Mouse (Mus musculus): ENCODE results near the gene Hist1h2ah. TPM values are rescaled to one million over a fixed set of nuclear protein-coding genes. Genes with fewer than 3 reads are reported as not detected.
"Not testable (repeated sequence)": the region's sequence is repeated elsewhere in the genome, so short reads cannot be mapped to it uniquely, and the experiment has no call there.

Gene Hist1h2ah
- polyA plus RNA-seq, 2 experiments, result 5.5 to 6.5 TPM

DNA sequence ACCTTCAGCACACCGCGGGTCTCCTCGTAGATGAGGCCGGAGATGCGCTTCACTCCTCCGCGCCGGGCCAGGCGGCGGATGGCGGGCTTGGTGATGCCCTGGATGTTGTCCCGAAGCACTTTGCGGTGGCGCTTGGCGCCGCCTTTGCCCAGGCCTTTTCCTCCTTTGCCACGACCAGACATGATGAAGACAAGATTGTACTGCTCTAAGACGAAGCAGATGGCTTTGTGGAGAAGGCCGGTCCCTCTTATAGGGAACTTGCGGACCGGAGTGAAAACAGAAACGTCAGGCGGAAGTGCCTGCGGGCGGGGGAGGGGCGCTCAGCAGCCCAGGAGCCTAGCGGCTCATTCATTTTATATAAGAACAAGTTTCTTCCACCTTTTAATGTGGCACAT is 5.8 kb upstream of the Hist1h2ah start, which contains the start of gene Hist1h4i:
Gene Hist1h4i (minus strand): TSS at position 221 of the 395 bp plus-strand sequence.
- peak; percentile 58; the same call in 1 of the 2 replicates for TF ChIP-seq POLR2A (IDR thresholded peaks at IDR 0.05; ENCODE audit: borderline replicate concordance, extremely low read depth, insufficient read depth, insufficient read length)
- H3K27me3 ChIP-seq (ENCODE audit: control insufficient read depth, insufficient read depth, low read length); H3K36me3 ChIP-seq (ENCODE audit: control insufficient read depth, insufficient read depth, low read length); H3K9me3 ChIP-seq (ENCODE audit: control insufficient read depth, low read length): not testable (repeated sequence)
- Histone ChIP-seq H3K9ac (ENCODE audit: low read depth, low read length, severe bottlenecking) (peak within 1 kb of the TSS; percentile 55), H3K4me1 (ENCODE audit: control insufficient read depth, insufficient read depth, low read length) (peaks cover 19% of the 10 kb centered on the region), H3K4me2 (replicated peaks; ENCODE audit: low read depth, low read length, severe bottlenecking) (peak within 1 kb of the TSS; percentile 79), H3K4me3 (replicated peaks; ENCODE audit: low read length) (peak within 1 kb of the TSS; percentile 42), H3K27ac (replicated peaks; ENCODE audit: low read depth, low read length) (peak within 1 kb of the TSS; percentile 90)
- WGBS, result under 1% methylated on average over 21 of the region's 27 CpGs
- ATAC-seq (ENCODE audit: low FRiP score, low read depth) (peak; percentile 71), DNase-seq (ENCODE audit: low spot score) (peak; percentile 96)

DNA sequence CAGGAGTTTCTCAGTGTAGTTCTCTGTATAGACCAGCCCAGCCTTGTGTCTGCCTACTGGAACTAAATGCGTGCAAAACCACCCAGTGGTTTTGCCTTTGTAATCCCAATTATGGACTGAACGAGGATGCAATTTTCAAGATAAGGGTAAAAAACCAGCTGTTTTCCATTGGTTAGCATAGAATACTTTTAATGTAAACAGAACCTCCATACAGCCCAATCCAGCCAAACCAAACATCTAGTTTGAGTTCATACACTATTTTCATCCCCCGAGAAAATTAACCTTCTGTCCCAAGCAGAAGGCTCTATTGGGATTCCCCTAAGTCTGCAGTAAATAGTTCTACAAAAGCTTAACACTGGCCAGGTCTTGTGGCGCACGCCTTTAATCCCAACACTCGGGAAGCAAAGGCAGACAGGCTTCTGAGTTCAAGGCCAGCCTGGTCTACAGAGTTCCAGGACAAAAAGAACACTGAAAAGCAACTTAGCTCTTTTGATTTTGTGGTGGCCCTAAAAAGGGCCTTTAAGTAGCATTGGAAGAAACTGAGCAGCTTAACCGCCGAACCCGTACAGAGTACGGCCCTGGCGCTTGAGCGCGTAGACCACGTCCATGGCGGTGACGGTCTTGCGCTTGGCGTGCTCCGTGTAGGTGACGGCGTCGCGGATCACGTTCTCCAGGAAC is 5.2 kb upstream of the Hist1h2ah start:
- Histone ChIP-seq H3K27ac (replicated peaks; ENCODE audit: low read depth, low read length) (peak overlapping the region; percentile 90), H3K9me3 (ENCODE audit: control insufficient read depth, low read length) (no peaks in the 10 kb centered on the region), H3K4me1 (ENCODE audit: control insufficient read depth, insufficient read depth, low read length) (peaks cover 19% of the 10 kb centered on the region), H3K4me2 (replicated peaks; ENCODE audit: low read depth, low read length, severe bottlenecking) (peak overlapping the region; percentile 79), H3K27me3 (ENCODE audit: control insufficient read depth, insufficient read depth, low read length) (no peaks in the 10 kb centered on the region), H3K4me3 (replicated peaks; ENCODE audit: low read length) (peak overlapping the region; percentile 42), H3K36me3 (ENCODE audit: control insufficient read depth, insufficient read depth, low read length) (no peaks in the 10 kb centered on the region), H3K9ac (ENCODE audit: low read depth, low read length, severe bottlenecking) (peak overlapping the region; percentile 55)
- DNase-seq (ENCODE audit: low spot score) (no peak), ATAC-seq (ENCODE audit: low FRiP score, low read depth) (peak; percentile 27)
- WGBS, result 1% methylated on average over 18 of the region's 24 CpGs
- TF ChIP-seq POLR2A (IDR thresholded peaks at IDR 0.05; ENCODE audit: borderline replicate concordance, extremely low read depth, insufficient read depth, insufficient read length), result no peak; the same call in 1 of the 2 replicates

DNA sequence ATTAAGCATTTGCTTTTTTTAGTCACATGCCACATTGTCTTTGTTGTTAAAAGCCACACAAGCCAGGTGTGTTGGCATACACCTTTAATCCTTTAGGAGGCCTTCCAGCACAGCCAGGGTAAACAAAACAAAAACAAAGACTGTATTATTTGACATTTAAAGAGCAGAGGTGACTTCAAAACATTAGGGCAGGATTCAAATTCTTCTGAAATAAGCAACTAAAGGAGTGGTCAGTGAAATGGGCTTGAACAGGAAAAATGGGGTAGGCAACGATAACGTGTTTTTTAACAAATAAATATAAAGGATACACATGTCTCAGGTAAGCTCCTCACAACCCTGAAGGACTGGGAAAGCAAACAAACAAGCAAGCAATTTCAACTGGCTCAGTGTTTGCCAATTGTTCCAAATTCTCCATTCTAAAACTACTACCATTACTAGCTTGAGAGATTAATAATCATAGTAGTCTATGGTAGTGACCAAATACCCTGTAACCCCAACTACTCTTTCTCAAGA is 4.6 kb upstream of the Hist1h2ah start:
- 9% methylated on average over 2 of the region's 2 CpGs for whole genome bisulfite sequencing
- no peaks in the 10 kb centered on the region for H3K27me3 ChIP-seq (ENCODE audit: control insufficient read depth, insufficient read depth, low read length)
- DNase-seq (ENCODE audit: low spot score), result no peak
- H3K9ac ChIP-seq (ENCODE audit: low read depth, low read length, severe bottlenecking), result peak overlapping the region; percentile 55
- H3K27ac ChIP-seq (replicated peaks; ENCODE audit: low read depth, low read length), result peak overlapping the region; percentile 90
- ATAC-seq (ENCODE audit: low FRiP score, low read depth), result no peak
- no peak for TF ChIP-seq POLR2A (IDR thresholded peaks at IDR 0.05; ENCODE audit: borderline replicate concordance, extremely low read depth, insufficient read depth, insufficient read length)
- H3K4me2 ChIP-seq (replicated peaks; ENCODE audit: low read depth, low read length, severe bottlenecking), result peak overlapping the region; percentile 79
- H3K4me3 ChIP-seq (replicated peaks; ENCODE audit: low read length), result peak overlapping the region; percentile 42
- no peaks in the 10 kb centered on the region for H3K36me3 ChIP-seq (ENCODE audit: control insufficient read depth, insufficient read depth, low read length)
- H3K9me3 ChIP-seq (ENCODE audit: control insufficient read depth, low read length), result no peaks in the 10 kb centered on the region
- H3K4me1 ChIP-seq (ENCODE audit: control insufficient read depth, insufficient read depth, low read length), result peaks cover 19% of the 10 kb centered on the region

DNA sequence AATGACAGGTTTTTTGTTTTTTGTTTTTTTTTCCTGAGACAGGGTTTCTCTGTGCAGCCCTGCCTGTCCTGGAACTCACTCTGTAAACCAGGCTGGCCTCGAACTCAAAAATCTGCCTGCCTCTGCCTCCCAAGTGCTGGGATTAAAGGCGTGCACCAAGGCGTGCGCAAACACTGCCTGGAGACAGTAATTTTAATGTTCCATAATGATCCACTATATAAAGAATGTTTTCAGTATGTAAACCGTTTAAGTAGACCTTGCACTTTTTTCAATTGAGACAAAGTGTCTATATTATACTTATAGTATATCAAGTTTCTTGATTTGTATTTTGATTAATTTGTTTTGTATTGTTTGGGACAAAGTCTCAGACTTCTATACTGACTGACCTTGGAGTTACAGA is 4.0 kb upstream of the Hist1h2ah start:
- Histone ChIP-seq H3K4me2 (replicated peaks; ENCODE audit: low read depth, low read length, severe bottlenecking) (peak overlapping the region; percentile 79; the same call in 1 of the 2 replicates), H3K27me3 (ENCODE audit: control insufficient read depth, insufficient read depth, low read length) (no peaks in the 10 kb centered on the region), H3K27ac (replicated peaks; ENCODE audit: low read depth, low read length) (0 out of 2 replicates have a peak overlapping the region, but pooled peaks have one; percentile 38), H3K9me3 (ENCODE audit: control insufficient read depth, low read length) (no peaks in the 10 kb centered on the region), H3K9ac (ENCODE audit: low read depth, low read length, severe bottlenecking) (no peak overlapping the region), H3K4me3 (replicated peaks; ENCODE audit: low read length) (no peak overlapping the region), H3K4me1 (ENCODE audit: control insufficient read depth, insufficient read depth, low read length) (peaks cover 18% of the 10 kb centered on the region), H3K36me3 (ENCODE audit: control insufficient read depth, insufficient read depth, low read length) (no peaks in the 10 kb centered on the region)
- TF ChIP-seq POLR2A (IDR thresholded peaks at IDR 0.05; ENCODE audit: borderline replicate concordance, extremely low read depth, insufficient read depth, insufficient read length), result no peak
- 61% methylated on average over 5 of the region's 5 CpGs for WGBS
- ATAC-seq (ENCODE audit: low FRiP score, low read depth) (no peak), DNase-seq (ENCODE audit: low spot score) (no peak)

DNA sequence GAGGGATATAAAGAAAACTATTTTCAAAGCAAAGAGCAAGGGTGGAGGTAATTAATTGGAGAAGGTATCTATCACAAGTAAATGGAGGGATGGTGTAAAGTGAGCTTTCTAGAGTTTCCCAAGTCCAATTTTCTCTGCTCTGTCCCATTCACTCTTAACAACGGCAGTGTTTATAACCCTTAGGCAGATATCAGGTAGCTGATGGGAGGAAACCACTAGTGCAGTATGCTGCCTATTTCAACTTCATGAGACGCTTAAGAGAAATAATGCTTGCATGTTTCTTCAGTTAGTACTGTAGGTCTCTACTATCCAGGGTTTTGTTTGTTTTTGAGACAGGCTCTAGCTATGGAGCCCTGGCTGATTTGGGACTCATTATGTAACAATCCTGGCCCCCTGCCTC is 2.0 kb upstream of the Hist1h2ah start:
- Histone ChIP-seq H3K9ac (ENCODE audit: low read depth, low read length, severe bottlenecking) (no peak overlapping the region), H3K9me3 (ENCODE audit: control insufficient read depth, low read length) (no peaks in the 10 kb centered on the region), H3K27ac (replicated peaks; ENCODE audit: low read depth, low read length) (peak overlapping the region; percentile 2; the same call in 1 of the 2 replicates), H3K4me2 (replicated peaks; ENCODE audit: low read depth, low read length, severe bottlenecking) (no peak overlapping the region), H3K4me1 (ENCODE audit: control insufficient read depth, insufficient read depth, low read length) (peaks cover 19% of the 10 kb centered on the region), H3K36me3 (ENCODE audit: control insufficient read depth, insufficient read depth, low read length) (no peaks in the 10 kb centered on the region), H3K27me3 (ENCODE audit: control insufficient read depth, insufficient read depth, low read length) (no peaks in the 10 kb centered on the region), H3K4me3 (replicated peaks; ENCODE audit: low read length) (no peak overlapping the region)
- WGBS, result 55% methylated on average over 2 of the region's 2 CpGs
- TF ChIP-seq POLR2A (IDR thresholded peaks at IDR 0.05; ENCODE audit: borderline replicate concordance, extremely low read depth, insufficient read depth, insufficient read length), result no peak
- no peak for ATAC-seq (ENCODE audit: low FRiP score, low read depth)
- DNase-seq (ENCODE audit: low spot score), result no peak

Data from limb, embryonic 14.5 days (tissue).